Mouse (Mus musculus) testis, postnatal 10 days (tissue): ENCODE data around the gene Anapc13.
A peak's percentile ranks its signal among the peaks of the same experiment; 100 is the strongest.

Experiments used
- DNase-seq: peaks from one replicate; pipeline ENCODE4 v3.0.0; 2021; ENCODE audit warnings: low spot score

Anapc13 gene

DNA sequence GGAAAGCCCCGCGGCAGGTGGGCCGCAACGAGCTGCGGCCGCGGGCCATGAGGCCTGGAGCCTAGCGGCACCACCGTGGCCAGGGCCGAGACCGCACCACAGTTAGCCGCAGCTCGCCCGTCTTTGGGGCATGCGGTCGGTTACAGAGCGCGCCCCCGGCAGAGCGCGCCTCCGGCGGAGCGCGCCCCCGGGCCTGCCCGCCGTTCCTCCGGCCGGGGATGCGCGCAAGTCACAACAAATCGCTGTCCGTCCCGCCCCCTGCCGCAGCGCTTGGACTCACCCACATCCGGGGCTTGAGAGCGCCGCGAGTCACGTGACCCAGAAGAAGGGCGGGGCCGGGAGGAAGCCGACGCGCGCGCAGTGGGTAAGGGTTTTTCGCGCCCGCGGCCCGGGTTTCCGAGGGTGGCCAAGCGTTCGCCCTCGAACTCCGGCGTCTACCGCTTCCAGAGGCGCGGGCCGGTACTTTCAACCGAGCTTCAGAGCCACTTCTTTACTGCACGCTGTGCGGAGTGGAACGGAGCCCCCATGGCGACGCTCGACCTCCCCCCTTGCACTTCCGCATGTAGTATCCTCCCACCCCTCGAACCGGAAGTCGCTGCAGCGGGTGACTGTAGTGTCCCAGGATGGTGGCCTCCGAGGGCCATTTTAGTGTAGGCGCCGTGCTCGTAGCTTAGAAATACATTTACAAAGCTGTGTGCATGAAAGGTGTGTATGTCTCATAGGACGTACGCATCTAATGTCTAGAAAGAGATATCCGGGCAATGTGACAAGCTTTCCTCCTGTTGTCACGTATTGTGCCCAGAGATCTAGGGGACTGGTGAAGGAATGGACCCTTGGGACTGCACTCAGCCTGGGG lies at the start of gene Anapc13, which contains the start of gene Cep63:
Anapc13 (plus strand) TSS at position 314 of the 856 bp plus-strand sequence.
Cep63 (minus strand) TSS at position 552 of the 856 bp plus-strand sequence.
- DNase-seq: peak; percentile 99

DNA sequence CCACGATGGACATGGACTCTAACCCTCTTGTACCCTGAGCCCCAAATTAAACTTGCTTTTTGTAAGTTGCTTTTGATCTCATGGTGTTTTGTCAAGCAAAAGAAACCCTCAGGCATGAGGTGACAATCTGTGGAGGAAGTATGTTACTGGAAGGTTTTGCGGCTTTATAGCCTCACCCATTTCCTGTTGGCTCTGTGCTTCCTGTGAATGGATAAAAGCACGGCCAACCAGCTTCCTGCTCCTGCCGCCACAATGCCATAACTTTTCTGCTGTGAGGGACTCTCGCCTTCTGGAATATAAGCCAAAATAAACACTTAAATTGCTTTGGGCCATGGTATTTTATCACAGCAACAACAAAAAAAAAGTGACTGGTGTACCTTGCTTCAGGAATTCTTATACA lies 48.6 kb upstream of the Anapc13 start:
- DNase-seq: no peak

DNA sequence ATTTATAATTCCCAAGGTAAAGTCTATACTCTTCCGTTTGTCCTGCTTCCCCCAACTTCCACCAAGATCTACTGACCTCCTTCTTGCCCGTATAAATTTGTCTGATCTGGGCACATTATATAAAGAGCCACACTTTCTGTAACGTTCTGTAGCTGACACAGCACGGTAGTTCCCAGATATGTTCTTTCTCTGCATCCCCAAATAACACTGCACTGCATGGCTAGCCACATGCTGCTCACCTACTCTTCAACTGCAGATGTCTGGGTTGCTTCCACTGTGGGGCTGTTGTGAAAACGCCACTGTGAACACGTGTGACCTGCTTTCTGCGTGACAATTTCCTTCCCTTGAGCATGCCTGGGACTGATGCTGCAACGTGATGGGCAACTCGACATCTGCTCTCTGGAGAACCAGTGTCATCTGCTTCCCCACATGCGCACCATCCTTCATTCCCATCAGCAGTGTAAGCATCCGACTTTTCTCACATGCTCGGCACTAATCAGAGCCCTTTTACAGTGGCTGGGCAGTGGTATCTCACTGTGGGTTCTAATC lies 44.1 kb upstream of the Anapc13 start:
- no peak for DNase-seq

DNA sequence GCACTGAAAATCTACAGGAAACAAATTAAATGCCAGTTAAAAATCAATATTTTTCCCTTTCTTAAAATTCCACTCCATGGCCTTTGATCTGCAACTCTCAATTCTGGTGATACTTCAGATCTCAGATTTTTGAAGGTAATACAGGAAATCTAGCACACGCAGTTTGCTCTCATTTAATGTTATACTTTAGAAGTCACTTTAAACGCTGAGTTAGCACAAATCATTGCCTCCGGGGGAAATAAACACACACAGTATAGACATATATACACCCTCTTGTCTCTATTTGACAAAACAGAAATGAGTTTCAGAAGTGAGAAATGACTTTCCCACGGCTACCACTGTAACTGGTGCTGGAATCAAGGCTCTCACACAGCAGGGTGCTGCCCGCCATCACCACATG lies 38.7 kb upstream of the Anapc13 start:
- no peak for DNase-seq

DNA sequence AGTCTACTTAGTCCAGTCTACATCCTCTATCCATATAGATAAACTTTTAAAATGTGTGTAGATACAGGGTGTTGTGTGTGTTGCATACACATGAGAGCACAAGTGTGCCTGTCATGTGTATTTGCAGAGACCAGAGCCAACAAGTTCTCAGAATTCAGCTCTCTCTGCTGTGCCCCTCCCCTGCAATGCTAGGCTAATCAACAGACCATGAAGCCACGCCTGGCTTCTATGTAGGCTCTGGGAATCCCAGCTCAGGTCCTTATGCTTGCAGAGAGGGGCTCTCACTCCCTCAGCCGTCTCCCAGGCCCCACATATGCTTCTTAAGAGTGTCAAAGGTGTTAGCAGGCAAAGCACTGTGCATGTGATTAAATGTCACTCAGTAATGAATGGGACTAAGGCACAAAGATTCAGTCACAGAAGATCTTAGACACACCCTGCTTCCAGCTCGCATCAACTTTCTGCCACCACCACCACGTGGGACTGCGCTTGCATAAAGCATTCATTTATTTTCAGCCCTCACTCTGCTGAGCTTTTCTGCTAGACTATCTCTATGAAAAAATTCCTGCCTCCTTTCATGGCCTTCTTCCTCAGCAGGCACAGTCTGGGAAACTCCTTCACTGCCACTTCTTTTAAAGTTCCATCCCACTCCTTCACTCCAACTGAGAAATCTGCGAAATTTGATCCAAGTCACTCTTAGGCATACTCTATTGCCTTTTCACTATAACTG lies 31.3 kb upstream of the Anapc13 start:
- DNase-seq: no peak

DNA sequence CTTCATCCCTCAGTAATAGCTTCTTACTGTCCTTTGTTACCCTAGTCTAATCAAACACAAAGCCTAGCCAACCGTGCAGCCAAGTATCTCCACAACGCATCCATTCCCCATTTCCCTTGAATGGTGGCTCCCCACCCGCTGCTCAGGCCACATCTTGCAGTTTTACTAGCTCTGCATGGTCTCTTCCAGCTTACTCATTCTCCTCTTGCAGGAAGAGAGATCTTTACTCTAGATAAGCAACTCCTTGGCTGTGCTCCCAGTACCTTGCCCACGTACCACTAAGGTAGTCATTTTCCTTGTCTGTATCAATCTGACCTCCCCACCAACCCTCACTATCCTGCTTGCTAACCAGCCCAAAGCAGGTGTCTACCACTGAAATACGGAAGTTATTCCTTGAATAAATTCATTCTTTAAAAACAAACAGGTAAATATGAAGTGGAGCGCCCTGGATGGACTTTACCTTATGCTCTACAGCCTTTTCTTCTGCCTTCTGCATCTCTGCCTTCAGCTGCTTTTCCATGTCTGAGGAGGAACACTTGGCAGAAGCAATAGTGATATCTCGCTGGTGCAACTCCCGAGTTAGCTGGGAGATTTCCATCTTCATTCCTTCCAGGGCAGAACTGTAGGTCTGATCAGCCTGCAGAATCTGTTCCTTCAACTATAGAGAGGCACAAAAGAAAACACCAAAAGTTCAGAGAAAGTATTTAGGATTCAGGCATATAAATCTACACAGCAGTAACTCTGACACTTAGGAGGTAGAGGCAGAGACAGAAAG lies 30.2 kb upstream of the Anapc13 start:
- no peak for DNase-seq

DNA sequence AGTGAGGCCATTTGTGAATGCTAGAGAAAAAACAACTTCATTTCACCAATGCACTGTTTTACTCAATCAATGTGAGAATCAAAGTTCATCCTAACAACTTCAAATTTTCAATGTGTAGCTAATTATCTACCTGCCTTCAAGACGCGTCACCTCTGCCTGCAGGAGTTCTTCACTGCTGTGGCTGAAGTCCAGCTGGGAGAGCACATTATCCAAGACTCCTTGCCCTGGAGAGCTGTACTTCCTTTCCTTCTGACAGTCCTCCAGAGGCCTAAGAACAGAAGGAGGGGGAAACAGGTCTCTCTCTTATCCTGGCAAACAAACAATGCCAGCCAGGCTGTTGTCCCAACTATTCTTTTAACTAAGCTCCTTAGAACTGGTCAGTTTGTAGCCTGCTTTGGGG lies 24.9 kb upstream of the Anapc13 start:
- DNase-seq: no peak

DNA sequence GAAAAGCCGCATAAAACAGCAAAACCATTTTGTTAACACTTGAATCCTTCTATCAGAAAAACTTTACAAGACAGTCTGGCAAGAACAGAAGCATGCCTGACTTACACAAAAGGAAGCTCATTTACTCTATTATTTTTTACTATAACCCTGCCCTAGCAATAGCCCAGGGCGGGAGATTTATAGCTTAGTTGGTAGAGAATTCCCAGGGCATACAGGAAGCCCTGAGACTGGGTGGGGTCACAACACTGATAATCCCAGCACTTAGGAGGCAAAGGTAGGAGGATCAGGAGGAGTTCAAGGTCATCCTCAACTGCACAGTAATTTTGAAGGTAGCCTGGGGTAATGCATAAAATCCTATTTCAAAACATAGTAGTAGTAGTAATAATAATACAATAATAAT lies 24.4 kb upstream of the Anapc13 start:
- no peak for DNase-seq

DNA sequence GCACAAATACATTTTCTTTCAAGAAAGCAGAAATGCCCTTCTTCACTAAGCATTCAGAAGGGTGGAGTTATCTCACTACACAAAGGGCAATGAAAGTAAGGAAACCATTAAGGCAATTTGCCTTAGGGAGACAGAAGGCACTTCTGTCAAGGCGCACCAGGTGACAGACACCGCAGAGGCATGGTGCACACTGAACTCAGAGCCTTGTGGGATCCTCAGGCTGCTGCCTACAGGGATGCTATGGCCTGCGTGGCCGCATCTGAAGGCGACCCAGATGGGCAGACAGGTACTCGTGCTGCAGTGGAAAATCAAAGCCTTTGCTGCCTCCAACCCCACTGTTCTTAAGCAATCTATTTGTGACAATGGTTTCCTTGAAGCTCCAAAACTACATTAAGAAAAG lies 20.9 kb upstream of the Anapc13 start:
- no peak for DNase-seq

DNA sequence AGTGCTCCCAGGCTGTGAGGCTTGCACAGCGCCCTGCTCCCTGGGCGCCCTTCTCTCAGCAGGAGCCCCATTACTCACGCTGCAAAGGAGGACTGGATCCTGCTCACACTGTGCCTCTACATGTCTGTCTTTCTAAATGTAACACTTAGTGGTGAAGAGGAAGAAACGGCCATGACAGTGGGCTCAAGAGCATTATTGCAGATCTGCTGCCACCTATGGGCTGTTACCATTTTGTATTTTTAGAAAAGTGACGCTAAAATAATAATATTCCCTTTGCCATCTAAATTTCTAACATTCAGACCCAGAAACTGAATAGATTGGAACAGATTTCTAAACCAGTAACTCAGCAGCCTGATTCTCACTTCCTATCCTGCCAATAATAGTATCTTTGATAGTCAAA lies 18.6 kb upstream of the Anapc13 start:
- no peak for DNase-seq

DNA sequence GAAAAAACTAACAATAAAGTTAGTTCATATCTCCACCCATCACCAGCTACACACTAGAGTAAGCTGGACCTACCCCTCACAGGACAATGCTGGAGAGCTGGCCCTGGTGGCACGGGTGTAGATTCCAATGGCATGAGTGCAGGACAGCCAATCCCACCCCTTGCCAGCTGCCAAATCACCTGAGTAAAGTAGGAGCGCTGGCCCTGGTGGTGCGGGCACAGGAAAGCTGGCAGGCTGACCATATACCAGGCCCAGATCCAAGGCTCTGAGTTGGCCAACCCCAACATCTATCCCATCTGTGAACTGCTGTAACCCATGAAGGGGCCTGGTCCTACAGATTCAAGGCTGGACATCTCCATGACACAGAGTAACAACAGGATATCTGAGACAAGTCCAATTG lies 16.9 kb upstream of the Anapc13 start:
- no peak for DNase-seq

DNA sequence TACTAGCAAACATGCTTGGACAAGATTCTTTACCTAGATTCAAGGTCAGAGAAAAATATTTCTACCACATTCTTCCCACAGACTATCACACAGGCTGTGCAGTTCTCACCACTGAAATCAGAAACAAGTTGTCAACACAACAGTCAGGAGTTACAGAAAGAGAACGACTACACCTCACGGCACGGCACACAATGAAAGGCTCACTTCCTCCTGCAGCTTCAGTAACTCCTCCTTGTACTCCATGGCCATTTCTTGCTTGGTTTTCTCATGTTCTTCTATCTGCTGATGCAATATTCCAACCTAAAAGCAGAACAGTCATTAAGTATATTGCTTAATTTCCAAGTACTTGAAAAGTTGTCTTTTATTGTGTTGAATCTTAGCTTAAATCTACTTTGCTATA lies 11.0 kb upstream of the Anapc13 start:
- no peak for DNase-seq

DNA sequence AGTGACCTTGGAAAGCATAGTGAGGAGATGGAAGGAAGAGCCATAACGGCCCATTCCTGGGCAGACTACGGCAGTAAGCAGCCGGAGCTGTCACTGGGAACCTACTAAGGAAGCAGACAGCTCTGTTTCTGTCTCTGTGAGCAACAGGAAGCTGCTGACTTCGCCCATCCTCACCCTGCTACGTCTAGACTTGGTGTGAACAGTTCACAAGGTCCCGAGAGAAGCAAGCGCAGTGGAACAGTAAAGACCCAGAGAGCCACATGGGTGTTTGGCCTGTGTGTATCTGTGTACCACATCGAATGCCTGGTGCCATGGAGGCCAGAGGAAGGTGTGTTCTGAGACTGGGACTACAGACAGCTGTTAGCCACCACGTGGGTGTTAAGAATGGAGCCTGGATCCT lies 9.8 kb upstream of the Anapc13 start:
- DNase-seq: no peak

DNA sequence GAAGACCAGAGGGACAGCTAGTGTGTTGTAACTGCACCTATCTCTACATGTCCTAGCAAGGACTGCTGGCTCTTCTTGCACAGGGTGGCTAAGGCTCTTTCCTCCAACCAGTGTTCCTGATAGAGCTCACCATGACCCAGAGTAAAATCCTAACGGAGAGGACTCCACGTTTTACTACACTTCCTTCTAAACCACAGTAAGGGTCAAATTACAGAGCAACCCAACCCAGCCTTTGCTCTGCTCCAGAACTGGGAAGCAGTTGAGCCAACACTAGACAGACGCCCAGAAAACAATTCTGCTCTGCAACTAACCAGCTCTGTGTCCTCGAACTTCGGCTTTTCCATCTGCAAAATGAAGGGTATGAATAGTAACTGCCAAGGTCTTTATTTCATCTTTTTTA lies 4.7 kb upstream of the Anapc13 start:
- DNase-seq: no peak

DNA sequence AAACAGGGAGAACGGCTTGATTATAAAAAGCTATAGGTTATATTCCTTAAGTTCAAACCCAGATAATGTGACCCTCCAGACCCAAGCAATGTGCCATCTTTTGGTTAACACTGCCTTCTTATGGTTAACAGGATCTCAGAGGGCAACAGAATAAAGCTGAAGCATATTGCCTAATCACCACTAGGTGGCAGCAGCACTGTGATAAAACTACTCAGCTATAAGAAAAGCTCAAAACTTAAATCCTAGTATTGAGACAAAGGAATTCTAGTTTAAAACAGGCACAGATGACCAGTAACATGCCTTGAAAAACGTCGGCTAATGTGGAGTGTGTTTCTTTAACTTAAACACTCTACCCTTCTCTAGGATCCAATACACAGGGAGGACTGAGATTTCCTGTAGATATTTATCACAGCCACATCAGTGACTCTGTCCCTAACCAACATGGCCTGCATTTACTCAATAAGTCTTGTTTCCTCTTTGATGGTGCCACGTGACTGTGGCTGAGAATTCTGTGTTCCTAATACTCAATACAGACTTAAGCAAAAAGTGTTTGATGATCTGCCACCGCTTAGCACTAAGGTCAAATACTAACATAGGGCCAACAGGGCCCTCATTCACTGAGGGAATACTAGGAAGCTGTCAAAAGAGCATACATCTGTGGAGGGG lies 3.8 kb upstream of the Anapc13 start:
- no peak for DNase-seq

DNA sequence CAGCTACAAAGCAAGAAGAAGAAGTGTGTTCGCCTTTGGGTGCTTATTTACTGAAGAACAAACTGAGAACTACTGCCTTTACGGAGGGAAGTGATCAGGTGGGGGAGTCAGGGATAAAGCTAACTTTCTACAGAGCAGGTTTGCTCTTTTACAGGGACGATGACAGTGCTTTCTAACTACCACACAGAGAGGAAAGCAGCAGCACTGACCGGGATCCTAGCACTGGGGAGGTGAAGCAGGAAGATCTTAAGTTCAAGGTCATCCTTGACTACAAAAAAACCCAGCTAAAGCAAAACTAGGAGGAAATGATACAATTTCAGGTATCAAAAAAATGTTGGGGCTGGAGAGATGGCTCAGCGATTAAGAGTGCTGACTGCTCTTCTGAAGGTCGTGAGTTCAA lies 3.2 kb upstream of the Anapc13 start:
- DNase-seq: no peak

DNA sequence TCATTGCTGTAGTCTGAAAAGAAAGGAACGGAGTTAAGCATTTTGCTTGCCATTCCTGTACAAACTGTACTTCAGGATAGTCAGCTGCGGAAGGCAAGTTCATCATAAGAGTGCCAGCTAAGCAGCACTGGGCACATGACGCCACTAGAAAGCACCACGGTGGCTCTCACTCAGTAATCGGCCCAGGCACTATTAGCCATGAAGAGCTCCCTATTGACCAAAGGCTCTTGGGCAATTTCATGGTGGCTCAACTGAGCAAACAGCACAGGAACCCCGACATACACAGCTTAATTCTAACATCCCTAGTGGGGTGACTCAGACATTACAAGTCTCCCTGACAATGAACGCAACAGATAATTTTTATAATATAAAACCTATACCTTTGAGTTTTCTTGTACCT lies 2.5 kb upstream of the Anapc13 start:
- no peak for DNase-seq

DNA sequence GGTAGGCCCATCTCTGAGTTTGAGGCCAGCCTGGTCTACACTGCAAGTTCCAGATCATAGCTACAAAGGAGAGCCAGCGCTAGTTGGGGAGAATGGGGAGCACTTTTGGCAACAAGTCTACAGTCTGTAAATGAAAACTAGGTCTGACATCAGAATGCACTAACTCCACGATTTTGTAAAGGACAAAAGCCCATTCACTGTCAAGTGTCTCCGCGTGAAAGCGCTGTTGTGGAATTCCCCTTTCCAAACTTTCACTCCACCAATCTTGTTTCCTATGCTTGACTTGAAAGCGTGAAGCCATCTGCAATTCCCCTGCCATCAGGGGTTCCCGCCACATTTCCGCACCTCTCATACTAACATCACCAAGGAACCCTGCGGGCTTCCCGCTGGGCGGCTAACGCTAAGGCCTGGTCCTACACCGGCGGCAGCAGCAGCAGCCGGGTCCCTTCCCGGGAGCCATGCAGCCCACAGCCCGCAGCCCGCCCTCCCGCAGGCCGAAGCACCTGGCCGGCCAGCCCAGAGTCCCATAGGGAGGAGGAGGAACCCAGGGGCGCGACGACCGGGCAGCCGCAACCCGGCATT lies 604 bp upstream of the Anapc13 start:
- no peak for DNase-seq

DNA sequence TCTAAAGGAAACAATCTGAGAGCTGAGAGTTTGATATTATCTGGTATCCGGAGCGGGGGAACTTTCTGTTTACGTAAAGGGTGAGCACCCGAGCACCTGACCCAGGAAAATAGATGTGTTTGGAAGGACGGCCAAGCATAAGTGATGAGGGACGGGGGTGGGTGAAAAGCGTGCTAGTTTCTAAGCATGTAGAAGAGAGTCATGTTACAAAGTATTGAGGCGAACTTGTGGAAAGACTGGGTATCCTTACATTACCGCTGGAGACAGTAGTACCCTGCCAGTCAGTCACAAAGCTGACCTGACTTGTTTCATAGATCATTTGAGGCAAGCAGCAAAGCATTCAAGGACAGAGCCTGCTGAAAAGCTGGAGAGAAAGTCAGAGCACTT lies 736 bp downstream of the Anapc13 start:
- no peak for DNase-seq

DNA sequence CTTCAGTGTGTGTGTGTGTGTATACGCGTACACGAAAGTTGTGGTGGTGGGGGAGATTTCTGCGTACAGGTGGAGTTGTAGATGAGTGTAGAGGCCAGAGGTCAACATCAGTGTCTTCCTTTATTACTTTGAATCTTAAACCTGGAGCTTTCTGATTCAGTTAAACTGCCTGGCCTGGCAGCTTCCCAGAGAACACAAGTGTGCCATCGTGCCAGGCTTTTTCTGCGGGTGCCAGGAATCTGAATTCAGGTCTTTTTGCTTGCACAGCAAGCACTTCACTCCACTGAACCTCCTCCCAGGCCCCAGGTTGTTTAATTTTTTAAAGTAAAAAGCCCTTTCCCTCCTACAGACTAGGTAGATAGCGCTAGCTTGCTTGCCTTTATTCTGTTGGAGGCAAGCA lies 1.3 kb downstream of the Anapc13 start:
- no peak for DNase-seq

DNA sequence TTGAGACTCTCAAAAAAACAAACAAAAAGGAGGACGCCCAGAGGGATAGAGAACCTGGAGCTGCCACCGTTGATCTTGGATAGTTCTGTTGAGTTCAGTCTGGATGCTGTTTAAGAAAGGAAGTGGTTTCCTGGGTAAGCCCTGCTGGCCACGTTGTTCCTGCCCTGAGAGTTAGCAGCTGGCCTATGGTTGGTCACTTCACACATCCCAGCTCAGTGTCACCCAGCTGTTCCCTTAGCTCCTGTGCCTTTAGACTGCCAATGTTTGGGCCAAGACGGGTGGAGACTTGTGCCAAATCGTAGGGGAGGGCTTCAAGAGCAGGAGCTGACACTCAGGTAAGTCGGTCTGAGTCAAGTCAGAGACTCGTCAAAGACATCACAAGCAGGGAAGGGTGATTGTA lies 3.0 kb downstream of the Anapc13 start:
- DNase-seq: no peak
